Mouse (Mus musculus): ENCODE results near the gene Pdrg1.
A peak's percentile ranks its signal among the peaks of the same experiment; 100 is the strongest.

Gene Pdrg1

DNA sequence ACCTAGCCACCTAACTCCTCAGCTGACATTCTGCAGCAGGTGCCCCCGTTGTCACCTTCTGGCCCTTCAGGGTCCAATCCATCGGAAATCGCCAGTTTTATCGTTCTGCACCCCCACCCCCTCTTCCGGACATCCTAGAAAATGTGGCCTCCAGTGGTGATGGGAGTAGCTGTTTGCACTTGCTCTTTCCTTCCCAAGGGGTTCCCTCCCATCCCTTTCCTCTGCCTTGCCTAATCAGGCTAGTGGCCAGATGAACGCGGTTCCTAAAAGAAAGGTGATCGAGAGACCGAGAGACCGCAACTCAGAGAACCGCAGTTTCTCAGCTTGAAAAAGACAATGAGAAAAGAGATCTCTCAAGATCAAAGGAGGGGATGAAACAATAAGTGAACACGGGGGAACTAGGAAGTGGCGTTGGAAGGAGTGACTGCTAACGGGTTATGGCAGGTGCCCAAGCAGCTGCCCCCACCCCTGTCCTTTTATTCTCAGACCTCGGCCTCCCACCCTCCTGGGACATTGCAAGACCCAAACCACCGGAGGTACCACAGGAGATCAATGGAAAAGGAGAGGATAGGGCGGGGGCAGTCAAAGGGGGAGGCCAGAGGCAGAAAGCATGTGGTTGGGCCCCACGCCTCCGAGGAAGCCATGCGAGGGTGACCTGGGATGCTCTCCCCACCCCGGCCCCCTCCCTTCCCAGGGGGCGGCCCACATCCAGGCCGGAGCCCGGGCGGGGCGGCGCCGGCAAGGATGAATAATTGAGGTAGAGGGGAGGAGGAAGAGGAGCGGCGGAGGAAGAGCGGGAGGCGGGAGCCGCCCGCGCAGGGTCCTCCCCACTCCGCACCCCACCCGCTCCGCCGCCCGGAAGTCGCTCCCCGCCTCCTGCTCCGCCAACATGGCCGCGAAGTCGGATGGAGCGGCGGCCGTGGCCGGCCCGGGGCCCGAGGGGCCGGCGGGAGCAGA lies 16.2 kb upstream of the Pdrg1 start, which contains the start of gene Xkr7:
TSS of gene Xkr7 (plus strand) at position 727 of the 957 bp plus-strand sequence.
- no peak for DNase-seq (ENCODE audit: low spot score)

- no peak for DNase-seq (ENCODE audit: low spot score)
Measured at GRCm38 (mm10) chr2:153030422-153030821, 15.2 kb upstream of the Pdrg1 start.

DNA sequence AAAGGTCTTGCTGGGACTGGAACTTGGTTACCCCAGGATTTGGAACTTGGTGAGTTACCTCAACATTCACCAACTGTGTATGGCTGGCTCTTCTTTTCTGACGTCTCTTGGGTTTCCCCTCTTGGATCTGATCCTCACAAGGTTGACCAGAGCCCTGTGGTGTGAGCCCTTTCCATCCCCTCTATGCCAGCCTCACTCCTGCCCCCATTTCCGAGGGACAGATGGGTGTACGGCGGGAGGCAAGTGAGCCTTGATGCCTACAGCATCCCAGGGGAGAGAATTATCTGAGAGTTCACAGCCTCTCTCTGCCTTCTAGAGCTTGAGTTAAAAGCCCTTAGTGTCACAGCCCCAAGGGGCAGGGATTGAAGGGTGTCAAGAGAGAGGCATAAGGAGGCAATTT lies 12.3 kb upstream of the Pdrg1 start:
- no peak for DNase-seq (ENCODE audit: low spot score)

- DNase-seq (ENCODE audit: low spot score) = no peak
Measured at GRCm38 (mm10) chr2:153026052-153026451, 10.8 kb upstream of the Pdrg1 start.

DNA sequence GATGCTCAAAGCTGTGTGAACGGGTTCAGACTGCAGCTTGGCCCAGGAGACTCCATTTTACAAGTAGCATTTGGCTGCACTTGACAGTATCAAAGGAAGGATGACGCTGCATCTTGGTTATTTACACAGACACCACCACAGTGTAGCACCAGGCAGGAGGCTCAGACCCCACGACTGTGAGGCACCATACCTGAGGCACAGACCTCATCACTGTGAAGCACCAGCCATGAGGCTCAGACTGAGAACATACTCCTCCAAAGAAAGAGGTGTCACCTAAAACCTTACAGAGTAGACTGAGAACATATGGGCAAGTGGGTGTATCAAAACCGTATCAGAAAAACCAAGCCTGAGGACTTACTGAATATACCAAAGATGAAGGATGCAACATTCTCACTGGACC lies 7.6 kb upstream of the Pdrg1 start:
- DNase-seq (ENCODE audit: low spot score) = no peak

DNA sequence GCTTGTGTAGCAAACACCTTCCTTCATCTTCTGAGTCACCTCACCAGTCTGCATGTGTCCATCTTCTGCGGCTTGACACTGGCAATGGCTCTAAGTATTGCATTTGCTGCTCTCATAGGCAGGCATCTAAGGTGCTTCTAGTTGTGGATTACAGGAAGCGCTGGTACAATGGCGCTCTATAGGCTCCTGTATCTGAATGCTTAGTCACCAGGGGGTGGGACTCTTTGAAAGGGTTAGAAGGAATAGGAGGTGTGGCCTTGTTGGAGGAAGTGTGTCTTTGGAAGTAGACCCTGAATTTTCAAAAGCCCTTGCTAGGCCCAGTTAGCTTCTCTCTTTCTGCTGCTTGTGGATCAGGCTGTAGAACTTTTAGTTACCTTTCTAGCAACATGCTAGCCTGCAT lies 5.9 kb upstream of the Pdrg1 start:
- DNase-seq (ENCODE audit: low spot score) = no peak

DNA sequence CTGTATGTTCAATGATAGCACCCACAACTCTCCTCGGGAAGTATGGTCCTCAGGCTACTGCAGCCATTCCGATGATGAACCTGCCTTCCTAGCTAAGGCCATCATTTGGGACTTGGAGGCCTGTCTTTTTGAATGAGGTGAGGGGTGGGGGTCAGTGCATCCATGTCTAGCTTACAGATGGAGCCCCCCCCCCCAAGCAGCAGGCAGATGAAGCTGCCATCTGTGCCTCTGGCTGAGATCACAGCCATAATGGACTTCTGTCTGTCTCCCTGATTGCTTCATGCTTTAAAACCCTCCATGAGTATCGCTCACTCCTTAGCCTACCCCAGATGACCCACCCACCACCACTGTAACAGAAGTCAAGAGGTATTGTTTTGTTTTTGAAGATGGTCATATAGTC lies 4.1 kb upstream of the Pdrg1 start:
- no peak for DNase-seq (ENCODE audit: low spot score)

GRCm38 (mm10) chr2:153016786-153017185 lies 1.6 kb upstream of the Pdrg1 start:
- DNase-seq (ENCODE audit: low spot score) = no peak

GRCm38 (mm10) chr2:153015804-153016203 lies 577 bp upstream of the Pdrg1 start:
- no peak for DNase-seq (ENCODE audit: low spot score)

DNA sequence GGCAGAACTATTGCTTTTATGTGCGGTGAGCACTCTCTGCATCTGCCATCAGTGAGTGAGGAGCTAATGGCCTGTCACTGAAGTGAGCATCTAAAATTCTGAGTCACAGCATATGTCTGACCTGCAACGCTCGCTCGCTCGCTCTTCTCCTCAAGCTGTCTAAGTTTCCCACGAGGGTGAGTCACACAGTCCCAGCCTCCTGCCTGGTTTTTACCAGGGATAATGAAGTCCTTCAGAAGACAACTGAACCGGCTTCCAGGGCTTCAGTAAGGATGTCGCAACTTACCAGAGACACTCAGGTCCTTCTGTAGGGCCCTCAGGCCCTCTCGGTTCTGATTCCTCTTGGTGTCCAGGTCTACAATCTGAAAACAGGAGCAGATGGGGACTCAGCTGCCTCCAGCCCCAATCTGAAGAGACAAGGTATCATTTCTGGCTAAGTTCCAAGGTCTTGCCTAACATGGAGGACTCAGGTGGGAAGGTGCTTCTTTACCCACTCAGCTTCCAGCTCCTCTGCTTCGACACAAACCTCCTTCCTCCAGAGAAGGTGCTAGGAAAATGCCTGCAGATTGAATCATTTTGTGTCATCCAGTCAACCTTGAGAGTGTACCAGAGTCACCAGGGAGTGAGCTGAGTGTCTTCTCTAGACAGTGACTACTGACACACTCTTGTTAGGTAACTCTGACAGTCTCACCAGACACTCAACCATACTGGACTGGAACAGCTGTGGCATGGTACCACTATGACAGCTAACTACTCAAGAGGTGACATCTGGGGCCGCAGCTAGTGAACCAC lies 1.3 kb downstream of the Pdrg1 start:
- no peak for DNase-seq (ENCODE audit: low spot score)

DNA sequence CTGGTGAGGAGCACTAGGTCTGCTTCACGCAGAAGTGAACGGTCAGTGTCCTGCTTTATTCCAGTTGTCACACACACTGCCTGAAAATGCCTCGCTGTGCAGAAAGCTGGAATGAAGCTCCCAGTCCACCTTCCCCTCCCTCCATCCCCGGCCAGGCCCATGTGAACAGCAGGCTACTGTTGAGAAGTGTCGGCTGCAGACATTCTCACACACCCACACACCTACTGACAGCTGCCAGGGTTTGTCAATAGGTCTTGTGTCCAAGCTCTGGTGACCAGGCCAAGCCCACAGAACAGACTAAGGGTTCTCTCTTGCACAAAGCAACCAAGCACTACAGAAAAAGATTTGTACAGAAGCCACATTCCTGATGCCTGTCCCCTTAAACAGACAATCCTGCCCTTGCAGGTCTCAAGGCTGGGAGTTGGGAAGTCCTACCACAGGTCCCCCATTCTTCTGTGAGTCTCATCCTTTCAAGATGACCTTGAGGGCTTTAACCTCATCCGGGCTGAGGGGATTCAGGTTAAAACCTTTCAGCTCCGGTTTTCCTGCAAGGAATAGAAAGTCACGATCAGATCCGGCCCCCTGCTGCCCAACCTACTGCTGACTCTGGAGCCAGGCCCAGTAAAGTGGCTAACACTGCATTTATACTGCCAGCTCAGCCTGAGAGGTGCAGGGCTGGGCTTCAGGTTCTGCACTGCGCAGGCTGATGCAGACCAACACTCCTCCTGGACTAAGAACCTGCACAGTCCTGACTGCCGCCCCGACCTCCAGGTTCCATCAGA lies 5.8 kb downstream of the Pdrg1 start:
- DNase-seq (ENCODE audit: low spot score) = no peak

DNA sequence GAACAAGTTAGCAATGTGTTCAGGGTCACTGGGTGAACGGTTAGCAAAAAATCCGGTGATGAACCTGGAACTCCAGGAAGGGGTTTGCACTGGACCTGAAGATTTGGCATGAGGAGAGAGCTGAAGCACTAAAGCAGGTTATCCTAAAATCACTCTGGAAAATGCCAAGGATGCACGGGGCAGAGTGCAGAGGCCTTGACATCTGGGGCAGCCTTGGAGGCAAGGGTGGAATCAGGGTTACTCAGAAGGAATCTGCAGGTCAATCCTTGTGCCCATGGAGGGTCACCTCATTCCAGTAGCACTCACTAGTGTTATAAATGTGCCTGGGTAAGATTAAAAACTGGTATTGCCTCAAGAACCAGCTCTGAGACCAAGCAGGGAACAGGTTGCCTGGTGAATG lies 9.2 kb downstream of the Pdrg1 start:
- no peak for DNase-seq (ENCODE audit: low spot score)

GRCm38 (mm10) chr2:153003681-153004338 lies 11.4 kb downstream of the Pdrg1 start:
- DNase-seq (ENCODE audit: low spot score) = no peak

DNA sequence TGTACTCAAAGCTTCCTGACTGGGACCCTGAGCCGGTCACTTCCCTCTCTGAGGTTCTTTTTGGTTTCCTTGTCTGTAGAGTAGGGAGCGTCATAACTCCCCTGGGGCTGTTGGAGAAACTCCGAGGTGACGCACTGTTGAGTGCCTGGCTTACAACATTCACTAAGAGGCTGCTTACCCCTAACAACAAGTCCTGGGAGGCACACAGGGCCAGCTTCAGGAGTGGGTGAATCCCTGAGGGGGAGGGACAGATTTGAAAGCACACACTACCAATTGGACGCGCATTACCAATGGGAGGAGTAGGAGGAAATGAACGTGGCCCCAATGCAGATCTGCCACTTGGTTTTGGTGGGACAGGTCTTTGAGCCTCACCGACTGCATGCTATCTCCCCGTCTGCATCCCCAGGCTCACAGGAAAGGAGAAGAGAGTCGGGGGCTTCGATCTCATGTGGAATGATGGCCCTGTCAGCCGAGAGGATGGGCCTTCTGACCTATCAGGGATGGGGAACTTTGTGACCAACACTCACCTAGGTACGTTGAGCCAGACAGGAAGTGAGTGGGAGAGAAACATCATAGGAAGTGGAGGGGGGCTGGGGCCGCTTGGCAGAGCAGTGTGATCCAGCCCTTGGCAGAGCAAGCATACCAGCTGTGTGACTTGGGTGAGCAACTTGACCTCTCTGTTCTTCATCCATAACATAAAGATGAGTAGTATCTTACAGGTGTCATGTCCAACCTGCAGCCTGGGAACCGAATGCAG lies 12.6 kb downstream of the Pdrg1 start:
- no peak for DNase-seq (ENCODE audit: low spot score)

DNA sequence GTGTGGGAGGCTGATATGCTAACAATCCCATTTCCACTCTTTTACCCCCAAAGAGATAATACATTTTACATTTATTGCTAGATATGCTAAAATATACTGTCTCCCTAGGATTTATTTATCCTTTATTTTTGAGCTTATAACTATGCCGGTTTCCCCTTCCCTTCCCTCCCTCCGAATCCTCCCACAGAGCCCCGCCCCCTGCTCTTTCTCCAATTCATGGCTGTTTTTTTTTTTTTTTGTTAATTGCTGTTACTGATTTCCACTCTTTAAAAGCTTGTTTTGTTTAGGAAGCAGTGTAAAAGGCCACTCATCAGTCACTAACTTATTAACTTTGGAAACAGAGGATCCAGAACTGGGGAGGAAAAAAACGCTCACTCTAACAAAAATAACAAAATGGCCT lies 18.2 kb downstream of the Pdrg1 start:
- DNase-seq (ENCODE audit: low spot score) = no peak

- DNase-seq (ENCODE audit: low spot score) = no peak
Measured at GRCm38 (mm10) chr2:152991529-152991928, 23.7 kb downstream of the Pdrg1 start.

DNA sequence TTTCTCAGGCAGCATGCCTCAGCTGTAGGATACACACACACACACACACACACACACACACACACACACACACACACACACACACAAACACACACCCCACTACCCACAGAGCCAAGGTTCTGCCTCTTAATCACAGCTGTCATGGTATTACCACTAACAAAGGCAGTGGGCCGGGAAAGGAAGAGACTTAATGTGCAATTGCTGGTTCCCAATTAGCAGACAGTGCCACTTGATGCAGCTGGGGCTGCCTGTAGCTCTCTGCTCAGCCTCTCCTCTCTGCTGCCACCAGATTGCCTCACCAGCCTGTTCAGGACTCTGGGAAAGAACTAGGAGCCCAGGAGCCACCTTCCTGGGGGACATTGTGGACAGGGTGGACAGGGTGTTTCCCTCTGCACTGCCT lies 29.6 kb downstream of the Pdrg1 start:
- DNase-seq (ENCODE audit: low spot score) = peak; percentile 14

GRCm38 (mm10) chr2:152976991-152977390 lies 38.2 kb downstream of the Pdrg1 start:
- no peak for DNase-seq (ENCODE audit: low spot score)

DNA sequence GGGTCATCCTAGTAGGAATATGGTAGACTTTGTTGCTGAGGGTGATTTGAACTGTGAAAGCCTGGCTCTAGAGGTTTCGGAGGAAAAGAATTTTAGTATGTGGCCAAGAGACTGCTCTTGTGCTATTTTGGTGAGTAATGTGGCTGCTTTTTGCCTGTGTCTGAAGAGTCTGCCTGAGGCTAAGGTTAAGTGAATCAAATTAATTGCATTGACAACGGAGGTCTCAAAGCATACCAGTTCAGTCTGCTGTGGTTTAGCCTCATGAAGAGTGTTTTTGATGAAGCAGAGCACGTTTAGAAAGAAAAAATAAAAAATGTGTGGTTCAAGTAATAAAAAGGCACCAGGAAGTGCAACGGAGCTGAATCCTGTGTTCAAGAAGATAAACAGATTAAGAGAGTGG lies 49.7 kb downstream of the Pdrg1 start:
- DNase-seq (ENCODE audit: low spot score) = no peak

- peak; percentile 88 for DNase-seq (ENCODE audit: low spot score)
Measured at GRCm38 (mm10) chr2:152962091-152962793, 53.0 kb downstream of the Pdrg1 start, which contains the start of gene Ttll9. Gene Ttll9 (plus strand): TSS chr2:152962485.
